Mouse (Mus musculus): ENCODE data around the gene Nr3c2. TPM values are rescaled to one million over a fixed set of nuclear protein-coding genes. Genes with fewer than 3 reads are reported as not detected.

Nr3c2 gene
- total and polyA plus RNA-seq, 3 experiments: 0.12 to 0.30 TPM; not detected in 1

GRCm38 (mm10) chr8:77189318-77189717 lies 290.1 kb downstream of the Nr3c2 start:
- Histone ChIP-seq H3K4me3 (replicated peaks in 1 of 3; ENCODE audit: low read depth in 2 of 3, low read length in 2 of 3, poor library complexity in 1 of 3) (no peak overlapping the region), H3K4me2 (ENCODE audit: insufficient read depth, low read depth, poor library complexity, severe bottlenecking) (no peak overlapping the region), H3K9ac (ENCODE audit: insufficient read depth, low read depth) (no peak overlapping the region), H3K27ac (ENCODE audit: insufficient read depth, low read depth) (no peak overlapping the region), H3K4me1 (ENCODE audit: control insufficient read depth in 1 of 2, insufficient read depth in 2 of 2) (no peaks in the 10 kb centered on the region), H3K9me3 (replicated peaks; ENCODE audit: low read length) (no peaks in the 10 kb centered on the region), H3K36me3 (replicated peaks in 1 of 2; ENCODE audit: control insufficient read depth in 1 of 2, insufficient read depth in 1 of 2, low read length in 1 of 2) (no peaks in the 10 kb centered on the region), H3K27me3 (replicated peaks) (no peaks in the 10 kb centered on the region), H3K79me2 (replicated peaks; ENCODE audit: control insufficient read depth, extremely low read depth, insufficient read depth, poor library complexity, severe bottlenecking) (no peaks in the 10 kb centered on the region)
- in situ Hi-C loops (cut with MboI; ENCODE audit: low pct_ligation_motif_present, low pct_unique_long_range_greater_than_20kb, low sequenced_read_pairs) (no loop called here), dilution Hi-C loops (cut with MboI; ENCODE audit: extremely low pct_ligation_motif_present, extremely low pct_unique_long_range_greater_than_20kb, low sequenced_read_pairs) (no loop called here)
- TF ChIP-seq MAFK (IDR thresholded peaks at IDR 0.05; ENCODE audit: insufficient replicate concordance, low read length) (no peak), CTCF (conservative IDR thresholded peaks at IDR 0.05 in 1 of 2, IDR thresholded peaks at IDR 0.05 in 1 of 2; ENCODE audit: low read depth in 2 of 2, low read length in 2 of 2) (no peak), ETS1 (conservative IDR thresholded peaks at IDR 0.05; ENCODE audit: low read depth, low read length) (no peak), ZMIZ1 (IDR thresholded peaks at IDR 0.05; ENCODE audit: low read depth, low read length) (no peak), ZNF384 (IDR thresholded peaks at IDR 0.05; ENCODE audit: low read depth, low read length) (no peak), CHD2 (IDR thresholded peaks at IDR 0.05; ENCODE audit: low read length) (no peak), E2F4 (IDR thresholded peaks at IDR 0.05; ENCODE audit: insufficient replicate concordance, low read depth, low read length) (no peak), MAZ (IDR thresholded peaks at IDR 0.05; ENCODE audit: low read depth, low read length) (no peak), RCOR1 (conservative IDR thresholded peaks at IDR 0.05; ENCODE audit: low read depth, low read length) (no peak), NRF1 (IDR thresholded peaks at IDR 0.05; ENCODE audit: low read depth, low read length) (no peak), ELF1 (IDR thresholded peaks at IDR 0.05; ENCODE audit: low read depth, low read length) (no peak), SMC3 (IDR thresholded peaks at IDR 0.05; ENCODE audit: low read depth, low read length) (no peak), UBTF (IDR thresholded peaks at IDR 0.05; ENCODE audit: low read depth, low read length) (no peak), PAX5 (IDR thresholded peaks at IDR 0.05; ENCODE audit: low read length) (no peak), POLR2A (IDR thresholded peaks at IDR 0.05; ENCODE audit: low read depth, low read length) (no peak)
- no peak for DNase-seq (ENCODE audit: extremely low read depth)

GRCm38 (mm10) chr8:77190393-77190792 lies 291.2 kb downstream of the Nr3c2 start:
- no peaks in the 10 kb centered on the region for H3K36me3 ChIP-seq (replicated peaks in 1 of 2; ENCODE audit: control insufficient read depth in 1 of 2, insufficient read depth in 1 of 2, low read length in 1 of 2)
- in situ Hi-C loops (cut with MboI; ENCODE audit: low pct_ligation_motif_present, low pct_unique_long_range_greater_than_20kb, low sequenced_read_pairs) (no loop called here), dilution Hi-C loops (cut with MboI; ENCODE audit: extremely low pct_ligation_motif_present, extremely low pct_unique_long_range_greater_than_20kb, low sequenced_read_pairs) (no loop called here)
- no peaks in the 10 kb centered on the region for H3K4me1 ChIP-seq (ENCODE audit: control insufficient read depth in 1 of 2, insufficient read depth in 2 of 2)
- no peaks in the 10 kb centered on the region for H3K9me3 ChIP-seq (replicated peaks; ENCODE audit: low read length)
- no peaks in the 10 kb centered on the region for H3K27me3 ChIP-seq (replicated peaks)
- TF ChIP-seq TBP (conservative IDR thresholded peaks at IDR 0.05; ENCODE audit: low read depth, low read length): no peak
- TF ChIP-seq BHLHE40 (IDR thresholded peaks at IDR 0.05; ENCODE audit: low read depth, low read length): no peak
- no peak for TF ChIP-seq E2F4 (IDR thresholded peaks at IDR 0.05; ENCODE audit: insufficient replicate concordance, low read depth, low read length)
- TF ChIP-seq MAX (IDR thresholded peaks at IDR 0.05; ENCODE audit: low read length): no peak
- TF ChIP-seq USF1 (IDR thresholded peaks at IDR 0.05; ENCODE audit: low read depth, low read length): no peak
- no peak for TF ChIP-seq MAZ (IDR thresholded peaks at IDR 0.05; ENCODE audit: low read depth, low read length)
- no peak for TF ChIP-seq SIN3A (IDR thresholded peaks at IDR 0.05; ENCODE audit: low read length)
- TF ChIP-seq ZMIZ1 (IDR thresholded peaks at IDR 0.05; ENCODE audit: low read depth, low read length): no peak
- no peak for TF ChIP-seq JUND (conservative IDR thresholded peaks at IDR 0.05; ENCODE audit: low read depth, low read length)
- no peak for TF ChIP-seq CTCF (conservative IDR thresholded peaks at IDR 0.05 in 1 of 2, IDR thresholded peaks at IDR 0.05 in 1 of 2; ENCODE audit: low read depth in 2 of 2, low read length in 2 of 2)
- no peak for TF ChIP-seq IRF4 (IDR thresholded peaks at IDR 0.05; ENCODE audit: low read depth, low read length)
- TF ChIP-seq KAT2A (IDR thresholded peaks at IDR 0.05; ENCODE audit: insufficient replicate concordance, low read length): no peak
- no peak for TF ChIP-seq TCF12 (IDR thresholded peaks at IDR 0.05; ENCODE audit: low read depth, low read length)
- H3K79me2 ChIP-seq (replicated peaks; ENCODE audit: control insufficient read depth, extremely low read depth, insufficient read depth, poor library complexity, severe bottlenecking): no peaks in the 10 kb centered on the region
- H3K4me2 ChIP-seq (ENCODE audit: insufficient read depth, low read depth, poor library complexity, severe bottlenecking): no peak overlapping the region
- H3K4me3 ChIP-seq (replicated peaks in 1 of 3; ENCODE audit: low read depth in 2 of 3, low read length in 2 of 3, poor library complexity in 1 of 3): no peak overlapping the region
- H3K9ac ChIP-seq (ENCODE audit: insufficient read depth, low read depth): no peak overlapping the region
- no peak for DNase-seq (ENCODE audit: extremely low read depth)
- no peak overlapping the region for H3K27ac ChIP-seq (ENCODE audit: insufficient read depth, low read depth)

Measured in CH12.LX (cell line).